Mouse (Mus musculus) intestine, postnatal 0 days (tissue): Measurements from ENCODE around the gene Neurod2. TPM values are rescaled to one million over a fixed set of nuclear protein-coding genes. Genes with fewer than 3 reads are reported as not detected.

ENCODE experiments used
- ATAC-seq: fragments of 200-750 bp; cut with Nextera tagmentation; 2 replicates; pipeline ENCODE4 v1.8.0; 2017; ENCODE audit warnings: mild to moderate bottlenecking, moderate TSS enrichment, moderate library complexity
- H3K27ac ChIP-seq: fragments of 300-500 bp; sonication (generic); 2 replicates; pipeline ENCODE4 v1.5.1; 2014; ENCODE audit warnings: mild to moderate bottlenecking, low read depth, low read length, moderate library complexity
- H3K27me3 ChIP-seq: fragments of 300-500 bp; sonication (generic); replicated peaks from 2 replicates; pipeline ENCODE4 v1.6.1; 2014; ENCODE audit warnings: low read length, mixed read lengths; ENCODE audit not compliant: control insufficient read depth, insufficient read depth
- H3K36me3 ChIP-seq: fragments of 300-500 bp; sonication (generic); 2 replicates; pipeline ENCODE4 v1.6.1; 2014; ENCODE audit warnings: mild to moderate bottlenecking, moderate library complexity; ENCODE audit not compliant: control insufficient read depth, insufficient read depth
- H3K4me1 ChIP-seq: fragments of 300-500 bp; sonication (generic); replicated peaks from 2 replicates; pipeline ENCODE4 v1.6.1; 2014; ENCODE audit warnings: antibody characterized with exemption, low read length, mixed read lengths; ENCODE audit not compliant: control insufficient read depth, insufficient read depth
- H3K4me2 ChIP-seq: fragments of 300-500 bp; sonication (generic); replicated peaks from 2 replicates; pipeline ENCODE4 v1.6.1; 2014; ENCODE audit warnings: low read depth, mild to moderate bottlenecking, moderate library complexity
- H3K4me3 ChIP-seq: fragments of 300-500 bp; sonication (generic); 2 replicates; pipeline ENCODE4 v1.5.1; 2014; ENCODE audit warnings: low read depth, low read length
- H3K9ac ChIP-seq: fragments of 300-500 bp; sonication (generic); 2 replicates; pipeline ENCODE4 v1.6.1; 2014; ENCODE audit warnings: mild to moderate bottlenecking, low read depth, low read length
- H3K9me3 ChIP-seq: fragments of 300-500 bp; sonication (generic); 2 replicates; pipeline ENCODE4 v1.6.1; 2016; ENCODE audit warnings: mixed run types; ENCODE audit not compliant: control insufficient read depth
- CTCF ChIP-seq: sonication (generic); IDR thresholded peaks from 2 replicates; pipeline ENCODE4 v1.5.1; 2016; ENCODE audit warnings: low read depth, mild to moderate bottlenecking, control low read depth, antibody characterized with exemption, moderate library complexity
- WGBS: fragments of 180-500 bp; shearing (Covaris S2); extraction: QIAGEN DNeasy Blood & Tissue Kit; methylation state at CpG from one replicate; pipeline ENCODE4 v1.1.7; 2014; 5-methylcytosine and 5-hydroxymethylcytosine counted together
- polyA plus RNA-seq: library from polyadenylated mRNA; unstranded; fragments of >200 nt; fragmentation: Nextera tagmentation; extraction: Ambion mirVana; gene quantifications from 2 replicates; pipeline ENCODE4 v1.2.1, GENCODE M21; 2015

The Neurod2 gene
- polyA plus RNA-seq = 0.07 TPM in 1 of 2 replicates, not detected in the other

GRCm38 (mm10) chr11:98329081-98329959 is at the start of gene Neurod2:
Neurod2 (minus strand) TSS chr11:98329648.
- Histone ChIP-seq H3K36me3 (no peaks in the 10 kb centered on the region), H3K9ac (no peak within 1 kb of the TSS), H3K4me3 (peak within 1 kb of the TSS; percentile 32; the same call in 1 of the 2 replicates), H3K27ac (no peak within 1 kb of the TSS), H3K27me3 (peaks cover 100% of the 10 kb centered on the region), H3K9me3 (no peaks in the 10 kb centered on the region), H3K4me1 (peaks cover 6% of the 10 kb centered on the region; the same call in 1 of the 2 replicates), H3K4me2 (peak within 1 kb of the TSS; percentile 58)
- no peak for ATAC-seq
- 3% methylated on average over 38 of the region's 38 CpGs for WGBS
- no peak for TF ChIP-seq CTCF

GRCm38 (mm10) chr11:98377787-98378186 is 48.3 kb upstream of the Neurod2 start:
- no peaks in the 10 kb centered on the region for H3K9me3 ChIP-seq
- no peak overlapping the region for H3K9ac ChIP-seq
- H3K27ac ChIP-seq = no peak overlapping the region
- WGBS = 77% methylated on average over 11 of the region's 11 CpGs
- no peak for ATAC-seq
- TF ChIP-seq CTCF = no peak
- peaks cover 75% of the 10 kb centered on the region for H3K36me3 ChIP-seq
- no peaks in the 10 kb centered on the region for H3K27me3 ChIP-seq
- H3K4me1 ChIP-seq = no peaks in the 10 kb centered on the region
- no peak overlapping the region for H3K4me2 ChIP-seq
- no peak overlapping the region for H3K4me3 ChIP-seq

GRCm38 (mm10) chr11:98376756-98377155 is 47.3 kb upstream of the Neurod2 start:
- ATAC-seq = no peak
- Histone ChIP-seq H3K27ac (no peak overlapping the region; the same call in 1 of the 2 replicates), H3K36me3 (peaks cover 74% of the 10 kb centered on the region), H3K27me3 (no peaks in the 10 kb centered on the region), H3K4me3 (no peak overlapping the region), H3K4me1 (no peaks in the 10 kb centered on the region), H3K9me3 (no peaks in the 10 kb centered on the region), H3K9ac (no peak overlapping the region), H3K4me2 (no peak overlapping the region)
- no peak for TF ChIP-seq CTCF
- 78% methylated on average over 5 of the region's 5 CpGs for WGBS

GRCm38 (mm10) chr11:98374266-98374665 is 44.8 kb upstream of the Neurod2 start:
- no peaks in the 10 kb centered on the region for H3K9me3 ChIP-seq
- H3K4me1 ChIP-seq = no peaks in the 10 kb centered on the region
- no peak overlapping the region for H3K9ac ChIP-seq
- H3K4me3 ChIP-seq = no peak overlapping the region
- no peak overlapping the region for H3K4me2 ChIP-seq
- no peak for ATAC-seq
- TF ChIP-seq CTCF = no peak
- H3K27me3 ChIP-seq = no peaks in the 10 kb centered on the region
- peaks cover 55% of the 10 kb centered on the region for H3K36me3 ChIP-seq
- WGBS = 89% methylated on average over 8 of the region's 8 CpGs
- no peak overlapping the region for H3K27ac ChIP-seq

GRCm38 (mm10) chr11:98373244-98373643 is 43.8 kb upstream of the Neurod2 start:
- no peak overlapping the region for H3K4me3 ChIP-seq

GRCm38 (mm10) chr11:98372406-98372805 is 43.0 kb upstream of the Neurod2 start:
- Histone ChIP-seq H3K36me3 (peaks cover 36% of the 10 kb centered on the region), H3K27ac (no peak overlapping the region), H3K4me2 (no peak overlapping the region), H3K4me1 (no peaks in the 10 kb centered on the region), H3K9me3 (no peaks in the 10 kb centered on the region), H3K9ac (no peak overlapping the region), H3K27me3 (no peaks in the 10 kb centered on the region), H3K4me3 (no peak overlapping the region)
- ATAC-seq = 0 out of 2 replicates have a peak, but pooled peaks have one; percentile 21
- 9% methylated on average over 2 of the region's 2 CpGs for WGBS
- peak; percentile 95 for TF ChIP-seq CTCF

More at GRCm38 (mm10) chr11:98373244-98373643, 43.8 kb upstream of the Neurod2 start:
- 85% methylated on average over 6 of the region's 6 CpGs for WGBS
- peaks cover 44% of the 10 kb centered on the region for H3K36me3 ChIP-seq
- H3K4me2 ChIP-seq = no peak overlapping the region
- H3K27ac ChIP-seq = no peak overlapping the region
- no peaks in the 10 kb centered on the region for H3K27me3 ChIP-seq
- ATAC-seq = no peak
- no peak overlapping the region for H3K9ac ChIP-seq
- TF ChIP-seq CTCF = no peak
- no peaks in the 10 kb centered on the region for H3K9me3 ChIP-seq
- no peaks in the 10 kb centered on the region for H3K4me1 ChIP-seq
